Mouse (Mus musculus): Measurements from ENCODE around the gene Cldn34c4.

Cldn34c4 gene

DNA sequence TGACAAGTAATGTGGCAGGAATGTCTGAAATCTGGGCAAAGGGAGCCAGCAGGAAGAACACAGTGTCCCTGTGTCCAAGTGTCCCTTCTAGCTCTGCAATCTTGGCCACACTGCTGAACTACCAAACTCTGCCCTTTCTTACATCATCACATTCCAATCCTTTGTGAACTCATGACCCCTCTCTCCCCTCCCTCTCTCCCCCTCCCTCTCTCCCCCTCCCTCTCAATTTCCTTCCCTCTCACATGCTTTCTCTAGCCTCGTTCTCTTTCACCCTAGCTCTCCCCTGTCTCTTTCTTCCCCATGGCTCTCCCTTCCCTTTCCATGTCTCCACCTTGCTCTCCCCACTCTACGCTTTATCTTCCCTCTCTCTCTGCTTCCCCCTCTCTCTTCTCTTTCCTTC is at the start of gene Cldn34c4:
Gene Cldn34c4, minus strand, starts transcription at position 101 of the 400 bp plus-strand sequence.
- DNase-seq, result no peak

GRCm38 (mm10) chrX:127747062-127747461 is 10.7 kb upstream of the Cldn34c4 start:
- no peak for DNase-seq
